Mouse (Mus musculus) heart, postnatal 4 days (tissue): ENCODE results near the gene Umod. TPM values are rescaled to one million over a fixed set of nuclear protein-coding genes. Genes with fewer than 3 reads are reported as not detected.

Experiments used
- DNase-seq: peaks from one replicate; pipeline ENCODE4 v3.0.0; 2021
- total RNA-seq, 2 experiments: library from RNA; stranded (reverse); gene quantifications; 2 replicates each; pipeline ENCODE4 v1.2.3; 2021

Gene Umod
- total RNA-seq, 2 experiments from 2014 or later: not detected

DNA sequence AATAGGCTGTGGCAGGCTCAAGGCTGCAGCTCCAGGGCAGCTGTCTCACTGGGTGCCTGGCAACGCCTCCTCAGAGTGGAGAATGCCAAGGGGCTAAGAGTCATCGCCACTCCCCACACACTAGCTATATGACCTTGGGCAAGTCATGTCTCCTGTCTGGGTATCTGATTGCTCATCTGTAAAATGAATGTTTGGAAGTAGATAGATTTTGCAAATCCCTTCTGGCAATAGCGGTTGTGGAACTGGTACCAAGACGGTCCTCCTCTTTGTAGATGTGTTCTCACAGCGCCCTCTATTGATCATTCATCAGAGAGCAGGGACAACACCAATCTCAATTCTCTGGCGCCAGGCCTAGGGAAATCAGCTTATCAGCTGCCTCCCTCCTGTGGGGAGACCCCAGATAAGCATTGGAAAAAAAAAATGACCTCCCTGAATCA is 51.9 kb downstream of the Umod start:
- DNase-seq: peak; percentile 23

DNA sequence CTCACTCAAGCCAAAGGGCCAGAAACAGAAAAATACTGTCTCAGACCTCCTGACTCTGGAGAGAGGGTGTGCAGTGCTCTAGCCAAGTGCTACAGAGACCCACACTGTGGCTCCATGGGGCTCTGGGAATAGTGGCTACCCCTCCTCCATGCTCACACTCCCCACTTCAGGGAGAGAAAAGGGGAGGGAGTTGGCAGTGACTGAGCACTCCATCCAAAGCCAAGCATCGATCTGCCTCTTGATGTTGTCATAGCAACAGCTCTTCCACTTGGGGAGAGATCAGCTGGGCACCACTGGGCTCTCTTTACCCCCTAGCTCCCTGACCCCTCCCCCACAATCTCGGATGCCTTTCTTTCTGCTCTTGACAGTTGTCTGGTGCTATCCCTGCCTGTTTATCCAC is 58.4 kb downstream of the Umod start:
- no peak for DNase-seq

- DNase-seq: no peak
Observed at GRCm38 (mm10) chr7:119418523-119418922, 60.6 kb downstream of the Umod start.

Other genes starting within 250 kb of the Umod start
- gene Gp2, start 20.0 kb downstream of the Umod start, total RNA-seq: not detected
- not detected for gene Acsm5, start 40.2 kb upstream of the Umod start, total RNA-seq
- gene Pdilt, start 44.2 kb upstream of the Umod start, total RNA-seq: not detected
- not detected for gene Acsm2, start 75.1 kb upstream of the Umod start, total RNA-seq
- not detected for gene Acsm1, start 127.7 kb upstream of the Umod start, total RNA-seq
- gene Acsm4, start 210.7 kb upstream of the Umod start, total RNA-seq: not detected
- gene Thumpd1, start 241.5 kb upstream of the Umod start, total RNA-seq: 10 to 100 TPM; 28.8 to 30.2 TPM